Mouse (Mus musculus) intestine, embryonic 14.5 days (tissue): ENCODE measurements around the gene Rbsn. TPM values are rescaled to one million over a fixed set of nuclear protein-coding genes. Genes with fewer than 3 reads are reported as not detected.

Experiments
- ATAC-seq: fragments of 200-750 bp; cut with Nextera tagmentation; replicated peaks from 2 replicates; pipeline ENCODE4 v1.8.0; 2017; ENCODE audit warnings: low read depth, moderate number of reproducible peaks, moderate TSS enrichment, moderate library complexity; ENCODE audit not compliant: low FRiP score, low TSS enrichment
- DNase-seq: peaks from one replicate; pipeline ENCODE4 v3.0.0-alpha.2; 2018; ENCODE audit warnings: low spot score
- H3K27ac ChIP-seq: fragments of 300-500 bp; sonication (generic); 2 replicates; pipeline ENCODE4 v1.5.1; 2014; ENCODE audit warnings: low read depth, mild to moderate bottlenecking, control low read depth
- H3K27me3 ChIP-seq: fragments of 300-500 bp; sonication (generic); replicated peaks from 2 replicates; pipeline ENCODE4 v1.6.1; 2014; ENCODE audit warnings: low read length, control low read depth; ENCODE audit not compliant: control insufficient read depth, insufficient read depth
- H3K36me3 ChIP-seq: fragments of 300-500 bp; sonication (generic); 2 replicates; pipeline ENCODE4 v1.6.1; 2014; ENCODE audit warnings: low read length, control low read depth; ENCODE audit not compliant: control insufficient read depth, insufficient read depth
- H3K4me1 ChIP-seq: fragments of 300-500 bp; sonication (generic); replicated peaks from 2 replicates; pipeline ENCODE4 v1.6.1; 2014; ENCODE audit warnings: low read length, control low read depth, mixed read lengths; ENCODE audit not compliant: control insufficient read depth, insufficient read depth
- H3K4me2 ChIP-seq: fragments of 300-500 bp; sonication (generic); 2 replicates; pipeline ENCODE4 v1.6.1; 2014; ENCODE audit warnings: low read length
- H3K4me3 ChIP-seq: fragments of 300-500 bp; sonication (generic); 2 replicates; pipeline ENCODE4 v1.5.1; 2014; ENCODE audit warnings: low read depth, low read length, control low read depth, mixed read lengths
- H3K9ac ChIP-seq: fragments of 300-500 bp; sonication (generic); 2 replicates; pipeline ENCODE4 v1.6.1; 2014; ENCODE audit warnings: mild to moderate bottlenecking, low read length
- H3K9me3 ChIP-seq: fragments of 300-500 bp; sonication (generic); 2 replicates; pipeline ENCODE4 v1.6.1; 2016; ENCODE audit warnings: low read length, control low read depth; ENCODE audit not compliant: control insufficient read depth
- WGBS: fragments of 180-500 bp; shearing (Covaris S2); extraction: QIAGEN DNeasy Blood & Tissue Kit; methylation state at CpG from one replicate; pipeline ENCODE4 v1.1.7; 2014; 5-methylcytosine and 5-hydroxymethylcytosine counted together
- polyA plus RNA-seq: library from polyadenylated mRNA; unstranded; fragments of >200 nt; fragmentation: Nextera tagmentation; extraction: Ambion mirVana; gene quantifications from 2 replicates; pipeline ENCODE4 v1.2.1, GENCODE M21; 2014

Rbsn gene
- polyA plus RNA-seq: 14.7 and 19.7 TPM in 2 replicates

DNA sequence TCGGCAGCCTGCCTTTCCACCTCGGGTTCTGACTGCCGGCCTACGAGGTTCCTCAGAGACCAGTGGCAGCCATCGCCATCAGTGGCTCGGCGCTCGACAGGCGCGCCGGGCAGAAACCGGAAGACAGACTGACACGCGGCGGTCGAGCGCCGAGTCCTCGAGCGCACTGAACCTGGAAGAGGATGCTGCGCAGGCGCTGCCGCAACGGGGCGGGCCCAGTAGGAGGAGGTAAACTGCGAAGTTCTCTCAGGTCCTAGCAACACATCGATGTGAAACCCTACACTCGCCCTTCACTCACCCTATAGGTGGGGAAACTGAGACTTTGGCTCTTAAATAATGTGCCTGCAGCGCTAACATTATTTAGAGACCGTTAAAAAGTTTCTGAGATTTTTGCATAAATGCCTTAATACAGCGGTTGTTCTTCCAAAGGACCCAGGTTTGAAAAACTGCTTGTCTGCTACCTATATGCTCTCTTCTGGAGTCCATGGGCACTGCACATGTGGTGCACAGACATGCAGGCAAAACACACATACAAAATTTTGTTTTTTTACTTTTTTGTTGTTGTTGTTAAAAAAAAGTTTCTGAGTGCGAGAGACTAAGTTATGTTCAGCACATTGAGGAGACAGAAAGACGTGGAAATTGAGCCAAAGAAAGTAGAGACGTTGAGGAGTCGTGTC lies at the start of gene Rbsn:
TSS of gene Rbsn (minus strand) at position 153 of the 677 bp plus-strand sequence.
- peaks cover 15% of the 10 kb centered on the region for H3K36me3 ChIP-seq
- peak within 1 kb of the TSS; percentile 98 for H3K4me2 ChIP-seq
- ATAC-seq (peak; percentile 91), DNase-seq (peak; percentile 91)
- no peaks in the 10 kb centered on the region for H3K27me3 ChIP-seq
- H3K9me3 ChIP-seq: no peaks in the 10 kb centered on the region
- peak within 1 kb of the TSS; percentile 93 for H3K9ac ChIP-seq
- H3K4me3 ChIP-seq: peak within 1 kb of the TSS; percentile 100
- H3K4me1 ChIP-seq: peaks cover 8% of the 10 kb centered on the region; the same call in 1 of the 2 replicates
- H3K27ac ChIP-seq: peak within 1 kb of the TSS; percentile 76
- 11% methylated on average over 35 of the region's 35 CpGs for WGBS

DNA sequence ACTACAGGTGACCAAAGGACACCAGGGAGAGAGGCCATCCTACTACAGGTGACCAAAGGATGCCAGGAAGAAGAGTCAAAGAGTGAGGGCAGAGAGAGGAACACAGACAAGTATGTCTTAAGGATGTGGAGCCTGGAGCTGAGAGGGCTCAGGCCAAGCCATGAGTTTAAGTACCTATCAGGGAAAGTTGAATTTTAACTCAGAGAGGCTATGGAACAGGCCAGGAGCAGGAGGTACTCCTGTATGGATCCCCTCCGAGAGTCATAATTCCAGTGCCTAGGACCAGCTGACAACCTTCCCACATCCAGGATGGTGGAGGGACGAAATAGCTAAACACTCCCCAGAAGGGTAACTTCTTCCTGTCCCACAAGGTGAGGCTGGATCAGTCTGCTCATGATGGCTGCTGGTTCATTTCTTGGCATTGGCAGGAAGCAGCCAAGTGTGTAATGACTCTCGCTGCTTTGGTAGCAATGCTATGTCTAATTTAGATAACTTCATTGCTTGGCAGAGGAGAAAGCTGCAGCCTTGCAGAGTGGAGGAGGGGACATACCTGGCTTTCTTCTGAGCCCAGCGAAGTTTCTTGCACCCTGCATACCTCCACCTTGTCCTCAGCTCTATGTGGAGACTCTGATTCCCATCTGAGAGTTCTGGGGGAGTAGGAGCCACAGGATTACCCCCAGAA lies 46.6 kb upstream of the Rbsn start:
- Histone ChIP-seq H3K9ac (no peak overlapping the region), H3K27ac (no peak overlapping the region), H3K36me3 (no peaks in the 10 kb centered on the region), H3K9me3 (no peaks in the 10 kb centered on the region), H3K4me1 (no peaks in the 10 kb centered on the region), H3K4me2 (no peak overlapping the region), H3K4me3 (no peak overlapping the region), H3K27me3 (no peaks in the 10 kb centered on the region)
- ATAC-seq (no peak), DNase-seq (no peak)
- WGBS: 63% methylated on average over 4 of the region's 4 CpGs

DNA sequence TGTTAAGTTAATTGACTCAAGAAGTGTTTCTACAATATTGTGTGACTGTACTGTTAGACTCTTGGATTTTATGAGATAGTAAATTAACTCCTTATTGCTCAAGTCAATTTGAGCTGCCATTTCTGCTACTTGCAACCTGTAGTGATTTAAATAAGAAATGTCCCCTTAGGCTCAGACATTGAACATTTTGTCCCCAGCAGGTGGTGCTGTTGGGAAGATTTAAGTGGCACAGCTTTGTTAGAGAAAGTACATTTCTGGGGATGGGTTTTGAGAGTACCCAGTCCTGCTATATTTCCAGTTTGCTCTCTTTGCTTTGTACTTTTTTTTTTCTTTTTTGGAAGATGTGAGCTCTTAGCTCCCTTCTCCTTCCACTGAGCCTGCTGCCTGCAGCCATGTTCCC lies 40.6 kb upstream of the Rbsn start:
- DNase-seq (no peak), ATAC-seq (no peak)
- no peak overlapping the region for H3K9ac ChIP-seq
- H3K27ac ChIP-seq: no peak overlapping the region
- no peaks in the 10 kb centered on the region for H3K36me3 ChIP-seq
- no peaks in the 10 kb centered on the region for H3K27me3 ChIP-seq
- H3K9me3 ChIP-seq: peaks cover 6% of the 10 kb centered on the region; the same call in 1 of the 2 replicates
- no peaks in the 10 kb centered on the region for H3K4me1 ChIP-seq
- no peak overlapping the region for H3K4me2 ChIP-seq
- no peak overlapping the region for H3K4me3 ChIP-seq

DNA sequence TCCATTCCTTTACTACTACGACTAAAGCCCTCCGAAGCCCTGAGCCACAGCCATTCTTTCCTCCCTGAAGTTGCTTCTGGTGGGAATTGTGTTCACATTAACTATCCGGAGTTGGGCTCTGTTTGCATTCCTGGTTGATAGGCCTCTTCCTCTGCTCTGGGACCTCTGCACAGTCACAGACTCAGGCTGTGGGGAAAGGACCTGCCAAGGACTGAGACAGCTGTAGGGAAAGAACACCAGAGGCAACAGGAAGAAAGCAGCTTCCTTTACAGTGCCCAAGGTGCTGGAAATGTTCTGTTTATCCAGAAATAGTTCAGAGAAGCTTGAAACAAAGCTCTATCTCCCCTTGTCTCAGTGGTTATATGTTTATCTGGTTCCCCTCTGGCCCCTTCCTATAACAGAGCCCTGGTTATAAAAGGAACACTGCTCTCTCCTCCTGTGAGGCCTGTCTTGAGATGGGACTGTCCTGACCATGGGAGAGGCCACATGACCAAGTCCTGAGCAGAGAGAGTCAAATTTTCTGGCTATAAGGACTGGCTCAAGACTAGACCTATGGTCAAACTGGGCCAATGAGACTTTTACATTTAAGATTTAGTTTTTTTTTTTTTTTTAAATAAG lies 38.6 kb upstream of the Rbsn start:
- Histone ChIP-seq H3K27me3 (no peaks in the 10 kb centered on the region), H3K27ac (no peak overlapping the region), H3K4me2 (no peak overlapping the region), H3K9me3 (peaks cover 6% of the 10 kb centered on the region; the same call in 1 of the 2 replicates), H3K4me1 (no peaks in the 10 kb centered on the region), H3K4me3 (no peak overlapping the region), H3K9ac (no peak overlapping the region), H3K36me3 (no peaks in the 10 kb centered on the region)
- no peak for DNase-seq
- 56% methylated on average over 3 of the region's 3 CpGs for WGBS
- no peak for ATAC-seq

DNA sequence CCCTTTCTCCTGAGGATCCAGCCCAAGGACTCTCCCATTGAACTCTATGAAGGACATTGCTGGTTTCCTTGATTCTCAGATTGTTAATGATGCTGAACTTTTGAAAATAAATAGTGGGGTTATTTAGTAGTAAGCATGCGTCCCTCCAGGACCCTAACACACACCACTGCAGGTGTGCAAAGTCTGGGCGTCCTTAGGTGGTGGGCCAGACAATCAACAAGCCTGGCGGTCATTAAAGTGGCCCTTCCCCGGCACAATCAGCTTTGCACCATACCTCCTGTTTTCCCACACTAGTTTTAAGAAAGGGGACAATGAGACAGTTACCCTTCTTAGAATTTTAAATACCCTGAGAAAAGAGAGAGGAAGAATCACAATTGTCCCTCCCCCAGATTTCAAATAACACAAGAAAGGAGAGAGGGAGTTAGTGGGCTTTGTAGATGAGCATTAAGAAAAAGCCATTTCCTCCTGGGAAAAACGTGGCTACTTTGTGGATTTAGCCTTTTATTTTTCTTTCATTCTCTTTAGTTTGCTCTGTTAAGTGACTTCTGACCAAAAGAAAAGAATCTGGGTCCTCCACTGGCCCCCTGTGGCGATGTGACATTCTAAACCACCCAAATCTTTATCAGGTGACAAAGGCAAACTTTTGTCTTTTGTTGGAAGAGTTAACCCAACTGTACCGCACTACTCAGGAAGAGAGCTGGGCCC lies 32.6 kb upstream of the Rbsn start:
- no peak overlapping the region for H3K9ac ChIP-seq
- ATAC-seq: no peak
- H3K4me3 ChIP-seq: no peak overlapping the region
- H3K4me1 ChIP-seq: no peaks in the 10 kb centered on the region
- H3K4me2 ChIP-seq: no peak overlapping the region
- H3K36me3 ChIP-seq: no peaks in the 10 kb centered on the region
- H3K27me3 ChIP-seq: peaks cover 24% of the 10 kb centered on the region
- no peaks in the 10 kb centered on the region for H3K9me3 ChIP-seq
- no peak overlapping the region for H3K27ac ChIP-seq
- 33% methylated on average over 7 of the region's 7 CpGs for WGBS
- DNase-seq: no peak

DNA sequence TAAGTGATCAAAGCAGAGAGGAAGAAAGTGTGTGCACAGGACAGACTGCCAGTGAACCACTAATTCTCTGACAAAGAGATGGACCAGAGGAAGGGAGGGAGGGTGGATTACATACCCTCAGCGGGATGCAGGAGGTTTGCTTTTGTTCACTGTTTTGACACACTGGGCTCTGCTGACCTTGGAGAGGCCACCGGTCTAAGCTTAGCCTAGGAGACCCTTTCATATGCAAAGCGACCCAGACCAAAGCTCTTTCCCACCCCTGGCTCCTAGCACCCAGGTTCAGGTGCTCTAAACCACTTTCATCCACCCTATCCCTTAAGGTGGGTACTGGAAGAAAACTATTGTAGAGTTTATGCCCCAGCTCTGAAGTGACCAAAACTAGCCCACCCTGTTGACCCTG lies 31.6 kb upstream of the Rbsn start:
- Histone ChIP-seq H3K4me1 (no peaks in the 10 kb centered on the region), H3K4me2 (no peak overlapping the region), H3K36me3 (no peaks in the 10 kb centered on the region), H3K27ac (no peak overlapping the region), H3K4me3 (no peak overlapping the region), H3K27me3 (peaks cover 24% of the 10 kb centered on the region), H3K9me3 (no peaks in the 10 kb centered on the region), H3K9ac (no peak overlapping the region)
- 35% methylated on average over 3 of the region's 3 CpGs for WGBS
- no peak for DNase-seq
- no peak for ATAC-seq

DNA sequence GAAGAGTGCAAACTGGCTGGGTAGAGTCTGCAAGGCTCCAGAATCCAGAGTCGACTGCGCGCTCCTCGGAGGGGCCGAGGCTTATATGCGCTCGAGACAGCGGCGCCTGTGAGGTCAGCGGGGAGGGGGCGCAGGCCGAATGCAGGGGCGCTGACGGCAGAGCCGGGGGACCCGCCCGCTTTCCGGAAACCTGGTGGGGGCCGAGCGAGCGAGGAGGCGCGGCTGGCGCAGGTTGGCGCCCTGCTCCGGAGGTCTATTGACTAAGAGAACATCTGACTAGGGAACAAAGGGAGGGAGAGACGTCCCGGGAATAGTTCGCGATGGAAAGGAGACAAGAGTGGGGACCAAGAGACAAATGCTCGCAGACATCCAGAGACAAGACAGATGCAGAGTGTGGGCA lies 29.9 kb upstream of the Rbsn start, which contains the start of gene Trh:
TSS of gene Trh (minus strand) at position 60 of the 400 bp plus-strand sequence.
- WGBS: 1% methylated on average over 31 of the region's 31 CpGs
- H3K36me3 ChIP-seq: no peaks in the 10 kb centered on the region
- peak within 1 kb of the TSS; percentile 57 for H3K4me2 ChIP-seq
- H3K4me1 ChIP-seq: no peaks in the 10 kb centered on the region
- ATAC-seq (no peak), DNase-seq (no peak)
- no peak within 1 kb of the TSS for H3K27ac ChIP-seq
- H3K9ac ChIP-seq: 0 out of 2 replicates have a peak within 1 kb of the TSS, but pooled peaks have one; percentile 29
- H3K9me3 ChIP-seq: no peaks in the 10 kb centered on the region
- H3K4me3 ChIP-seq: peak within 1 kb of the TSS; percentile 29
- peaks cover 24% of the 10 kb centered on the region for H3K27me3 ChIP-seq

DNA sequence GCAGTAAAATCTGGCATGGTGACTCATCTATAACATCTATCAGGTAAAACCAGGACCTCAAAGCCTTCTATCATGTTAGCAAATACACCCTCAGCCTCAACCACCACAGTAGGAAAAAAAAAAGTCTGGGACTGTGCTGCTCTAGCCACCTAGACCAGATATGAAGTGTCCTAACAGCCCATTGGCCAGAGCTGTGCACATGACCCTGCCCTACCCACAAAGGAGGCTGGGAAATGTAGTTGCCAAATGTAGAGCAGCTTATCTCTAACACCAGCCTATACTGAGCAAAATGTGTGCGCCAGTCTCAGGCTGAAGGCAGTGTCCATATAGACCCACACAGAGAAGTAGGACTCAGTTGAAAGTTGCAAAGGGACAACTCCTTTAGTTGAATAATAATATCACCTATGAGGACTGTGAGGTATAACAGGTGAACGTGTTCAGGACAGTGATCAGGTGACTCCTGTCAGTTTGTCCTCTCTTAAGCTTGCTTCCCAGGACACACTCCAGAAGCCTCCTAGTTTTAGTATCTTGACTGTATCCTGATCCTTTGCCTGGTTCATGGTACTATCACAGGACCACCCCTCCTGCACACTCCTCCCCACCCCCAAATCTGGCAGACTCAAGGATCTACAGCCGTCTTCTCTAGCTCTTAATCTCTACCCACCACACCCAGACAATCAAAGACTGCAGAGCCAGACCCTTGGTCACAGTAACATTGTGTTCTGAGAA lies 26.6 kb upstream of the Rbsn start:
- no peaks in the 10 kb centered on the region for H3K36me3 ChIP-seq
- no peak overlapping the region for H3K9ac ChIP-seq
- H3K4me2 ChIP-seq: no peak overlapping the region
- 71% methylated on average over 3 of the region's 3 CpGs for WGBS
- DNase-seq (no peak), ATAC-seq (peak; percentile 90)
- no peaks in the 10 kb centered on the region for H3K4me1 ChIP-seq
- H3K27me3 ChIP-seq: peaks cover 24% of the 10 kb centered on the region
- no peaks in the 10 kb centered on the region for H3K9me3 ChIP-seq
- no peak overlapping the region for H3K27ac ChIP-seq
- no peak overlapping the region for H3K4me3 ChIP-seq
